Mouse (Mus musculus) cerebellum, postnatal 14 days (tissue): ENCODE measurements around the gene Fryl.

Experiments used
- DNase-seq, 2 experiments: peaks; one replicate each; pipeline ENCODE4 v3.0.0; 2021; ENCODE audit warnings: mixed read lengths in 2 of 2

Fryl gene

DNA sequence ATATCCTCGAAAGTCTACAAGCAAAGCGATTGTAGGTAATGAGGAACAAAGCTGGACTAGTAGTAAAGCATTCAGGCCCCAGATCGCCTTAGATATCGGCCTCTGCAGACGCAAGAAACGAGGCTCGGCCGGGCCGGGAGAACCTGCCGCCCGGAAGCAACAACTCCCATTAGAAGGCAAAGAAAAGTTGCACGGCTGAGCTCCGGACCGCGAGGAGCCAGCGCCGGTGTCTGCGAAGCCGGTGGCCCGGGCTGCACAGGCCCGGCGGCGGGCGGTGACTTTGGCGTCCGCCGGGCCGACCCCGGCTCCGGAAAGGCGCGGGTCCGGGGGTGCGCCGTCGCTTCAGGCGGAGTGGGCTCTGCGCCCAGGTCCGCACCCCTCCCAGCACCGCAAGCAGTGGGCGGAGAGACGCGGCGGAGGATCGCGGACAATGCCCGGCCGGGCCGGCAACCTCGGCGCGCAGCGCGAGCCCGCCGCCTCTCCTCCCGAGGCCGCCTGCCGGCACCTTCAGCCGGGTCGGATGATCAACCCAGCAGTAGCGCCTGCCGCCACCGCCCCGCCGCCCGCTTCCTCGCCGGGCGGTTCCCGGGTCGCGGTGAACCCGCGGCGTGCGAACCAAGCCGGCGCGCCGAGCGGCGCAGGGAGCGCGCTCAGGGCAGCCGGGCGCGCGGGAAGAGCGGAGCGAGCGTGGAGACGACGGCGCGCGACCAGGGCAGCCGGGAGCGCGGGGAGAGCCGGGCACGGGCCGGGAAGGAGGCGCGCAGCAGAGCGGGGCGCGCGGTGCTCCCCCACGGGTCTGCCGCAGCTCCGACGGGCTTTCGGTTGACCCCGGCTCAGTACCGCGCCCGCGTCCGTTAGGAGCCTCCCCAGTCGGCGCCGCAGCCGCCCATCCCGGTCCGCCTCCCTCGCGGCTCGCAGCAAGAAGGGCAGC lies 833 bp downstream of the Fryl start:
- peak; percentile 71 to 75 for DNase-seq

DNA sequence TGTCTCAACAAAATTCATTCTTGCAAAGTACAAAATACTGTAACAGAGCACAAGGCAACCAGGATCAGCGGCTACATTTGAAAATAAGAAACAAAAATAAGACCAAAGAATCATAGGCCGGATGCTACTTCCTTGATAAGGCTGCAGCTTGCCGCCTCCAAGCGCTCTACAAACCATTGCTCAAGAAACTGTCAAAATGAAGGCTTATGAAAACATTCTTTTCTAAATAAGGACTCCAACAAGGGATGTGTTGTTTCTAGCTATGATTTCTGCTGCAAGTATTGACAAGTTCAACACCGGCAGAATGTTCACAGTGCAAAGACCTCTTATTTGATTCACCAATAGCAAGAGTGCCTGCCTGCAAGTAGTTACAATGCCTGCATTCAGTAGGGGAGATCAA lies 1.8 kb downstream of the Fryl start:
- DNase-seq, result no peak

DNA sequence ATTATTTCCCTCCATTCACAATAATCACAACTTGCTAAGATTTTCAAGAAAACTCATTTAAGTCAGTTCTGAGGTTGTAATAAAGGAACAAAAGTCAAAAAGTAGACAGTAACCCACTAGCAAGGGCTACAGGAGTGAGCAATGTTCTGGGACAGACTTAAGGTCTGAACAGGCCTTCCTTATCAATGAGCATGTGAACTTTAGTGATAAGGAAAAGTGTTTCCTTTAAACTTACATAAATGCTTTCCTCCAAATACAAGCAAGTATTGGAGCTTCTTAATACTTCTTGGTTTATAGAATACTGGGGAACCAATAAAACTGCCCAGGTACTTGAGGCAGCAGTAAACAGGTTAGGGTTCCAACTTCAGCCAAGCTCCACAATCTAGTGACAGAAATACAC lies 3.7 kb downstream of the Fryl start:
- DNase-seq, result no peak

DNA sequence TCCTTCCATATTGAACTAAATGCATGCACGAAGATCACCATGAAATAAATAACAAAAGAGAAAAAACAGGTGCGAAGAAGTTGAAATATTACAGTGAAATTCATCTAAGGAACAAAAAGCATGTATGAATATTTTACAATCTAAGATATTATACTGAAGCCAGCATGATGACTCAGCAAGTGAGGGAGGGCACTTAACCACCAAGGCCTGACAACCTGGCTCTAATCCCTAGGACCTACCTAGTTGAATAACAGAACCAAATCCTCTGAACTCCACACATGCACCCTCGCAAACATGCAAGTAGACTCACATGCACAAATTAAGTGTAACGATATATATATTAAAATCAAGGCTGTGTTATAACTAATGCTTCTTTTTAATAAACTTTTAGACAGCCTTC lies 7.1 kb downstream of the Fryl start:
- DNase-seq, result no peak

DNA sequence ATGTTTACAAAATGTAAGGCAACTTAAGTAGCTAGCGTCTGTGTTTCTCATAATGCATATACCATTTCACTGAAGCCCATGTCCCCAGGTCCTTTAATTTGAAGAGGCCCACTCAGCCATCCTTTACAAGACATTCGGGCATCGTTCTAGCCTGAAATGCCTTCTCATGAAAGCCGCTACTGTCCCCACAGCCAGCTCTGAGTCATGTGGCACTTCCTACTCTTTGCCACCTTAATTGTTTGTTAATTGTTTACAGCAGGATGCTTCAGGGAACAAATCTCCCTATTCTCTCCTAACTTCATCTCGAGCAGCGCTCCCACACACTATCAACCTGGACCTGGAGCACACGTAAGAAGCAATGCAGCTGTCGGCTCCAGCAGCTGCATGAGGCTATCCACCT lies 8.2 kb downstream of the Fryl start:
- DNase-seq, result no peak

DNA sequence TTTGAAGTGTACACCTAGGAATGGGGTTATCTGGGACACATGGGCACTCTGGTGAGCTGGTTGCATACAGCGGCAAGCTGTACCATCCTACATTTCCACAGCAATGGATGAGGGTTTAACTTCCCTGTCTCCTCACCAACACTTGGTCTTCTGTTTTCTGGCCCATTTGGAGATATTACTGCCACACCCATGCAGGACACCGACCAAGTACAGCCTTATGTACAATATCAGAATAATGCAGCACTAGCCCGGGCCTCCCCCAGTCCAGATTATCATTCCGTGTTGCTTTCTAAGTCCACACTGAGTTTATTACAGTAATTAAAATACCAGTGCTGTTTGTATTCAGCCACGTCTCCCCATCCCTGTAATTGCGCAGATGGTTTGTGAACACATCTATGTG lies 10.0 kb downstream of the Fryl start:
- no peak for DNase-seq

DNA sequence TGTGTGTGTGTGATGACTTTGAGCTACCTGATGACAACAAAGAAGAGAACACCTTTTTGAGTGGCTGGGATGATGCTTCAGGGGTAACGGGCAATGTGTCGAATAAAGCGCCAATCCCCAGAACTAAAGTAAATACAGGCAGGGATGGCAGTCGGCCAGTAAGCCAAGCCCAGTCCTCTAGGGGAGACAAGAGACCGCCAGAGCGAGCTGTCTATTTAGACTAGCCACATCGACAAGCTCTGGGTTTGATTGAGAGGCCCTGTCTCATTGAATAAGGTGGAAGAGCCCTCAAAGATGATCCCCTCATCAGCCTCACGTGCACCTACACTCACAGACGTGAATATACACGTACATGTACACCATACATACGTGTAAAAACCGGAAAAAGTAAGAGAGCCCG lies 12.0 kb downstream of the Fryl start:
- peak; percentile 48 to 69 for DNase-seq

DNA sequence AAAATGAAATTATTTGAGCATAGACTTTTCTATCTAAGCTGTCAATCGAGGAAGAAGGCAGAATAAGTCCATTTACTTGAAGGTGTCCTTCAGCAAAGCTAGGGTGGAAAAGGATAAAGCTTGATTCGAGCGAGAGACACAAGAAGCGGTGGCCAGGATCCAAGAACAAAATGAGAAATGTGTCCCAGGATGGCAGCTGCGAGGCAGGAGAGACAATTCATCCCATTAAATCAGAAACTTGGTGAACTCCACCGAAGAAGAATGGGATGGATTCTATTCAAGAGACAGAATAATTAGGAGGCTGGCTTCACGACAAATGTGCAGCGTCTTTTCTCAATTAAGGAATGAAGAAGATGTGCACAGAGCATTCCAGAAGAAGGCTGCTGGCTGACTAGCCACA lies 14.5 kb downstream of the Fryl start:
- DNase-seq, result peak in 1 of 2 experiments; percentile 33

DNA sequence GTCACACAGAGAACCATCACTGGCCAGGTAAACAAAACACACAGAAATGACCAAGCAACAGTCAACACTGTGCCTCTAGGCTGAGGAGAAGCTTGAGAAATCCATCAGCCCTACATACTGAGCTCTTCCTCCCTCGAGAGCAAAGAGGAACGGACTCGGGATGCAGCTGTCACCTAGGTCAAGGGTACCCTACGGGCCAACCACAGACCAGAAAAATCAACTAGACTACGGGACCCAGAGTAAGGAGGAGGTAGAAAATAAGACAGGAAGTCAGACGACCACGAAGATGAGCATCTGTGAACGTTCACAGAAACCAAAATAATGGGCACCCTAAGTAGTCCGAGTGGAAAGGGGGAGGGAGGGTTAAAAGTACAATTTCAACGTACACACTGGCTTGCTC lies 15.1 kb downstream of the Fryl start:
- DNase-seq, result no peak

DNA sequence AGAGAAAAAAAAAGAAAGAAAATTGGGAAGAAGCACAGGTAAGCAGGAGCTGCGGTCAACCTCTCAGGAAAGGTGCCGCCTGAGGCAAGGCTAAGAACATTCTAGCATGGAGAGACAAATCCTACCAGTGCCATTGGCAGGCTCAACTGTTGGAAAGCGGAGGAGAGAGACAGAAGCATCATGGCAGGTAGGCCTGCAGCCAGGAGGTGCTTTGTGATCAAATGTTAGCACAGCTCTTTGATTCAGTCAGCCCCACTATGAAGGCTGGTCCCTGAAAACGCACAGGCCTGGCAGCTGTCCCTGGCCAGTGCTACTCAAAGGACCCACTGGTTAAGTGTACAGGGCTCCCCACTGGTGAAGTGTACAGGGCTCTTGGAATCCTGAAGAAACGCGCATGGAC lies 16.0 kb downstream of the Fryl start:
- peak; percentile 49 to 53 for DNase-seq

DNA sequence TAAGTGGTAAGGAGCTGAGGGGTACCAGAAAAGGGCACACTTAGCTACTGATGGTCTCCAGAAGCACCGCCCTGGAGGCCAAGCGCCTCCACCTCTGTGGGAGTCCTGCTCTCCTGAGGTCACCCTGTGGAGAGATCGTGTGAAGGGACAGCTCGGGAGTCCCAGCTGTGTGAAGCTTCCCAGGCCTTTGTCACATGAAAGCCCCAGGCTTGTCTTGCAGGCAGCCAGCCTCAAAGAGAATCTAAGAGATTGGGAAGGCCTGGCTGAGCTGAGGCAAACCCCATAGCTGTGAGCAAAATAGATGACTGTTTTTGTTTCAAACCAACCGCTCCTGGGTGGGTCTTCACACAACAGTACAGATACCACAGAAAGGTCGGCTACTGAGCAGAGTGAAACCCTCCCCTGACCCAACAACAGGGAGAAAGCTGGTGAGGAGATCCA lies 19.5 kb downstream of the Fryl start:
- DNase-seq, result no peak

DNA sequence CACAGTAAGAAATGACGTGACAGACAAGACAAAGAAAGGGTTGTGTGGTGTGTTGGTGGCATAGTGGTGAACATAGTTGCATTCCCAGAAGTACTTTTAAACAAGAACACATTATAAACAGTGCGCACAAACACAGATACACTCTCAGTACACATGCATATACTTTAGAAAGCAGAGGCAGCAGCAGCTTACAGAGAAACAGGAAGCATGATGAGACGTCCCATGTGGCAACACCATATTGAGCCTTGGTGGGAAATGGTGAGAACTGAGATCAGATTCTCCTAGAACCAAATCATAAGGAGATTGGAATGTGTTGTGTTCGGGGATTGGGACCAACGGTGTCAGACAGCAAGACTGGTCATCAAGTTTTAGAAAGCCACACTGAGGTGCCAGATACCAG lies 21.2 kb downstream of the Fryl start:
- no peak for DNase-seq

DNA sequence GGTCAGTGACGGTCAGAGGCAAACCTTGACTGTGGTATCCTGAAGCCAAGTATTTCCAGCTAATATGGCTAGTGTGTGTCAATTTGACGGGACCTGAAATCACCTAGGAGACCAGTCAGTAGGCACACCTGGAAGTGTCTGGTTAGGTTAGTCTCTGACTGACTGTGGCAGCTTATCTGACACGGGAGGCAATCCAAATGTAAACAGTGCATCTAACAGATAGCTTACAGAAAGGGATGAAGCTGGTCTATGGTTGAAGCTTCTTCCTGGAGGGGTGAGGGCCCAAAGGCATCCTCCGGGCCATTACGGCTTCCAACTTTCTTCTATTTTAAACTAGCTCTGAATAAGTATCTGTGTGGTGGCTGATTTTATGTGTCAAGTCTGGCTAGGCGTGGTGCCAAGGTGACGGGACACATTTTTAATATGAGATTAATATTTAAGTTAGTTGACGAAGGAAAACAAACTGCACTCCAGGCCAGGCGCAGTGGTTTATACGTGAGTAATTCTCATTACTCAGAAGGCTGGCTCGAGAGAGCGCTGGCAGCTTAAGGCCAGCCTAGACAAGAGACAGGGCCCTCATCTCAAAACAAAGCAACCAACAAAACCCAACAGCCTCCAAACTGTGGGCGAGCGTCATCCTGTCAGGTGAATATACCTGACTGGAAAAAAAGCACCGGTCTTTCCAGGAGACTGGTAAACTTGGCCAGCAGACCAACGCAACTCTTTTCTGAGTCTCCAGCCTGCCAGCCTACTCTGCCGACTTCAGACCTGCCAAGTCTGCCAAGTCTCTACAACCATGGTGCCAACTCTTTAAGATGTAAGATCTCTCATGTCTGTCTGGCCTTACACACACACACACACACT lies 23.2 kb downstream of the Fryl start:
- DNase-seq, result no peak

DNA sequence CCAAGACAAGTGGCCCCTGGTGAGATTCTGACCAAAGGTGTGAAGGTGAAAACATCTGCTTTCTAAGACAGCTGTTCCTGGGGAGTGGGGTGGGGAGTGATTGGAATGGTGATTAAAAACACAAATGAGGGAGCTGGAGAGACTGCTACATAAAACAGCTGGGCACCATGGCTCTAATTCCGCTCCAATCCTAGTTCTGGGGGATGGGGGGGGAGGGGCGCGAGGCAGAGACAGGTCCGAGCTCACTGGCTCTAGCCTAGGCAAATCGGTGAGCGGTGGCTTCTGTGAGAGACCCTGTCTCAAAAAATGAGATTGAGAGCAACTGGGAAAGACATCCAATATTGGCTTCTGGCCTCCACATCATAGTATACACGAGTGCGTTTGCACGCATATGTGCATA lies 24.2 kb downstream of the Fryl start:
- no peak for DNase-seq

DNA sequence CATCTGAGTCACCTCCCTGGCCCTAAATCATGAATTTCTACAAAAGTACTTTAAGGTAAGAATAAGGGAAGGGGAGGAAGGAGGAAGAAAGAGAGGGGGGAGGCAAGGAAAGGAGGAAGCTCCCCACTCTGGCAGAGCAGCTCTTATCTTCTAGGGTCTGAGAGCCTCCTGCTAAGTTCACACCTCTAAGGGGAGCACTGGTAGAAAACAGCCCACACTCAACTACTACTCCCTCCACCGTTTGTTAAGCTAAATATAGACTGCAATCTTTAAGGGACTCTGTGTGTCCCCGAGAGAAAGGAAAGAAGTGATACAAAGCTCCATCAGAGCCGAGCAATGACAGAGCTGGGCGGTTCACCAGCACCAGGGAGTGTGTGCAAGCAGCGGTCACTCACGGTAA lies 24.6 kb downstream of the Fryl start:
- no peak for DNase-seq

DNA sequence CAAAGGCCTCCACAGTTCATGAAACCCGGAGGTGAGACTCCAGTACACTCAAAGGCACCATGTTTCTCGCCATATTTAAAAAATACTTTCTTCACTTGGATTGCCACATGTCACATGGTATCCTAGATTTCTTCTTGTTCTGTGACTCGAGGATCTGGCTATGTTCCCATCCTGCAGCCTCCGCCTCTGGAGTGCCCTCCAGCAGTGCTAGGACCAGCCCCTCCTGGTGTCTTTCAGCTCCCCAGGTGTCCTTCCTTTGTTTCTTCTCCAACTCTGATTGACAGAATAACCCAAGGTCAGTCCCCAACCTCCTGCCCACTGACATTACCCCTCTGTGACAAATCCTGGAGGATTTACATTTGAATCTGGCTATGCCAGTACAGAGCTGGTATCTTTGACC lies 26.2 kb downstream of the Fryl start:
- no peak for DNase-seq

DNA sequence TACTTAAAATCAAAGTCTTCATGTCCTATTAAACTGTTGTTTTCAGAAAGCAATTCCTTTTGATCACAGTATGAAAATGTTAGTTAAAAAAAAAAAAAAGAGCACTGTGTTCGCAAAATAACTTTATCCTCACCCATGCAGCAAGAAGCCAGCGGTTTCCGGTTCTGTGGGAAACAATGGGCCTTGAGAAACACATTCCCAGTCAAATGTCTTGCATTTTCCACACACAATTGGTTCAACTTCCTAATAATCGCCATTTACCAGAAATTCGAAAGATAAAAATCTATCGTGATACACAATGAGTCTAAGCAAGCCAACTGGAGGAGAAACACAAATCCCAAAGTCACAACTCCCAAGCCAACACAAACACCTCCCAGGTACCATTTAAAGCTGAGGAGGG lies 27.0 kb downstream of the Fryl start:
- no peak for DNase-seq

DNA sequence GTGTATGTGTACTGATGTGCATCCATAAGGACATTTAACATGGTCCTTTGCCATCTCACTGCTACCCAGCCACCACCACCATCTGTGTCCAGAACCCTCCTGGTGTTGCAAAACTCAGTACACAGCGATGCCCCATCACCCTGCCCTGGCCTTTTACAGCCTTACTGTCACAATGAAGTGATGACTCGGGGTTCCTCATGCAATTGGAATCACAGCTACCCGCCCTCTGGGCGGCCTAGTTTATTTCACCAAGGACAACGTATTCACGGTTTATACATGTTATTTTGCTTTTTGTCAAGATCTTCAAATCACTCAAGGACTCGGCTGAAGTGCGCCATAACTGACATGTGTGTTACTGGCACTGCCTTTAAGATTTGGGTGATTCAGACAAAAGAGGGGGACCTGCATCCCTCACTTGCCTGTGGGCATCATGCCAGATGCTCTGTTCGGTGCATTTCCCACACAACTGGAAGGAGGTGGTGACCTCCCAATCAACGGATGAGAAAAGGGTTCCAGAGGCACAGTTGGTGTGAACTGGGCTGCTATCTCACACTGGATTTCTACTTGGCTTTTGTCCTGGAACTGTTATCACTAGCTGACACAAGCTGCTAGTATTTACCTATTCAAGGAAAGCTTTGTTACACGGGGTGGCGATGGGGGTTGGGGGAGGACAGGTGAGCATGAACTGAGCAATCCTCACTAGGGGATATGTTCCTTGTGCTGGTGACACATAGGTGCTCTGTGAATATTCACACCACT lies 27.9 kb downstream of the Fryl start:
- DNase-seq, result no peak

DNA sequence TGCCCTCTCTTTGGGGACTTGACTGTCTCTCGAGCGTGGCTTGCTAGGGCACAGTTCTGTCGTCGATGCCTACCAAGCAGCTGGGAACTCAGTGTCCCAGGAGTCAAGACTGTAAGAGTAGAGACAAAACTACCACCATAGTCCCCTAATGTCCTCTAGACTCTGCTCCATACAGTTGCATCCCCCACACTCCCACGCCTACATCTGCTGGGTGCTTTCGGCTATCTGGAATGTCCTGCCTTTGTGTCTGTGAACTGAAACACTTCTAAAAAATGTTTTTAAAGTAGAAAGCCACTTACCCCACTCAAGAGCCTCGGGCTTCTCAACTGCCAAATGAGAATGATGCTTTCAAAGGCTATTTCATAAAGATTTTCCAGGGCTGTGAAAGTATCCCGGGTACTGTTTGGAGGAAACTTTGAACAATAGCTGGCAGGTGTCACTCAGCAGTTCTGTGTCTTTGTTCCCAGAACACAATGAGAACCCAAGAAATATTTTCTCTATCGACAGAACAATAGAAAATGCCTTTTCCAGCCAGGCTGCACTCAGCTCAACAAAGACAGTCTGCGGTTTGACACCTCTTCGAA lies 28.8 kb downstream of the Fryl start:
- no peak for DNase-seq

DNA sequence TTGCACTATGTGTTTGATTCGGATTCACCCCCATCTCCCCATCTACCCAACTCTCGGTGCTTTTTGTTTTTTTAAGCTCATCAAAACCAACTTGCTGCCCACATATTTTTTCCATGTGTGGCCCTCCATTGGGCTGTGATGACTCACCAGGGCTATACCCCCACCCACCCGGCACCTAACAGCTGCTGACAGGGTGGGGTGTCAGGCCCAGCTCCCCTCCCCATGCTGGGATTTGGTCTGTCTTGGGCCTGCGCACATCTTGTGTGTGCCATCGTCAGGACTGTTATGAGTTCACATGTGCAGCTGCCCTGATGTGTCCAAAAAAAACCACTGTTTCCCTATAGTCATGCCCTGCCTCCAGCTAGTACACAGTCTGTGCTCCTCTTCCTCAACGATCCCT lies 33.4 kb downstream of the Fryl start:
- no peak for DNase-seq

DNA sequence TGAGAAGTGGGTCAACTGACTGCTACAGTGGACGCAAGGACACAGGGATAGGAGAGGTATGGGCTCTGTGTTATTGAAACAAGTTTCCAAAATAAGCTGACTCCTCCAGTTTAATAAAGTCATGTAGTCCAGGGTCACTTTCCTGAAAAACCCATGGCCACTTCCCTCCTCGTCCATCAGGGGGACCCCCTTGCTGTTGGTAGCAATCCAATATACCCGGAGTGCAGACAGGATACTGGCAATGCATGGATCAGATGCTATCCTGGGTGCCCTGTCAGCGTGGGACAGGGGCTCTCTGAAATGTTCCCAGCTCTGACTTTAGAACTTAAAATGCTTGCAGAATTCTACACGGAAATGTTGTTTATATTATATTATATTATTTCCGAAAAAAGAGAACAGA lies 34.0 kb downstream of the Fryl start:
- DNase-seq, result no peak

DNA sequence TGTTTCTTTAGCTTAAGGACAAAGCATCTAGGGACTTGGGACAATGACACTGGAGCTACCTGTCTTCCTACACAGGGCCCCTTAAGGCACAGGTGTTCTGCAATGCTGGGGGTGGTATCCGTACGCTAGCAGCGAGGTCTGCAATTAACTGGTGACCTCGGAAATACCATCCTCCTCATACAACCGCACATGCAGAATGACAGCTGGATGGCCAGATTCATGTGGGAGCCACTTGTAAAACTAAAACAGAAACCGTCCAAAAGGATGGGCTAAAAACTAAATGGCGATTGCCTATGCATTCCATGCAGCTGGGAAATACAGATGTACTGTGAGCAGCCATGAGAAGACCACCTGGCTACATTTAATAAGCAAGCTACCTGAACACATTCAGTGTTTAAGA lies 34.6 kb downstream of the Fryl start:
- DNase-seq, result no peak

DNA sequence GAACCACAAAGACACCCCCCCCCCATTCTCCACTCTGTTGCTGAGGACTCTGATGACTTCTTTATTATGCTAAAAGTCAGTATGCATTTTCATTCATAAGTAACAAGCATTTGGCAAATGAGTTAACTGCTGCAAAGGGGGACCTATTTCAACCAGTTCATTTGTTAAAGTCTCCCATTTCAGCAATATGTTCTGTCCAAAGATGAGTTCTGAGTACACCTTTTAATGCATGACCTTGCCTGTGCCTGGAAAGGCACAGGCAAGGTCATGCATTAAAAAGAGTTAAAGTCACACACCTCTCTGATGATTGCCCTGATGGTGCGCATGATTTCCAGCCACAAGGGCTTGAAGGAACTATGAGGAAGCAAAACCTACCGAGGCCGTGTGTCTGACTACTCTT lies 36.7 kb downstream of the Fryl start:
- DNase-seq, result no peak
